Mouse (Mus musculus) CD4-positive helper T cell, adult 2 months (primary cell): ENCODE measurements around the gene Spop.

Experiments
- DNase-seq: peaks from one replicate; pipeline ENCODE4 v3.0.0-alpha.2; 2012; ENCODE audit warnings: low read depth, missing footprints, low spot score

Gene Spop

GRCm38 (mm10) chr11:95417341-95417740, 3.5 kb downstream of the Spop start:
- no peak for DNase-seq

GRCm38 (mm10) chr11:95420880-95421435, 7.1 kb downstream of the Spop start:
- DNase-seq = no peak

DNA sequence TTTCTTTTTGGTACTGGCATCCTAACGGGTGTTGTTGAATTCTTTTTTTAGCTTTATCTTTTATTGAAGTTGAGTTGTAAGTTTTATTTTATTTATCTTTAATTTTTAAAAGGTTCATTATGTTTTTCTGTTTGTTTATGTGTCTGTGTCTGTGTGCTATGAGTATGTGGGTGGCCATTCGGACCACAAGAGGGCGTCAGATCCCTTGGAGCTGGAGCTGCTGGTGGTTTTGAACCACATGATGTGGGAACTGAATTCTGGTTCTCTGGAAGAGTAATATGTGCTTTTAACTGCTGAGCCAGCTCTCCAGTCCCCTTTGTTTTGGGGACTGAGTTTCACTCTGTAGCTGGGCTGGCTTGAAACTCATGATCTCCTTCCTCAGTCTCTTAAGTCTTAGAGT, 9.6 kb downstream of the Spop start:
- no peak for DNase-seq

GRCm38 (mm10) chr11:95431344-95431743, 17.5 kb downstream of the Spop start:
- no peak for DNase-seq

DNA sequence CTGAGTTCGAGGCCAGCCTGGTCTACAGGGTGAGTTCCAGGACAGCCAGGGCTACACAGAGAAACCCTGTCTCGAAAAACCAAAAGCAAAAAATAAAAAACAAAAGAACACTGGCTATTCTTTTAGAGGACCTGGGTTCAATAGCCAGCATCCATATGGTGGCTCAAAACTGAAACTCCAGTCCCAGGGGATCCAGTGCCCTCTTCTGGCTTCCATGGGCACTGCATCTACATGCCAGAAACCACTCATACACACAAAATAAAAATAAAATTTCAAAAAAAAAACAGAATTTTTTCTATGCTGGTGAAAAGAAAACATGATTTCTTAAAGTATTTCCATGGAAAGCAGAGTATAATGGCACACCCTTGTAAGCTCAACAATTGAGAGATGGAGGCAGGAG, 18.3 kb downstream of the Spop start:
- DNase-seq = peak; percentile 34

GRCm38 (mm10) chr11:95445371-95445770, 31.5 kb downstream of the Spop start:
- DNase-seq = no peak

GRCm38 (mm10) chr11:95446580-95447305, 32.9 kb downstream of the Spop start:
- no peak for DNase-seq

GRCm38 (mm10) chr11:95448346-95448745, 34.5 kb downstream of the Spop start:
- no peak for DNase-seq

- DNase-seq = no peak
Measured at GRCm38 (mm10) chr11:95455331-95455730, 41.5 kb downstream of the Spop start.

DNA sequence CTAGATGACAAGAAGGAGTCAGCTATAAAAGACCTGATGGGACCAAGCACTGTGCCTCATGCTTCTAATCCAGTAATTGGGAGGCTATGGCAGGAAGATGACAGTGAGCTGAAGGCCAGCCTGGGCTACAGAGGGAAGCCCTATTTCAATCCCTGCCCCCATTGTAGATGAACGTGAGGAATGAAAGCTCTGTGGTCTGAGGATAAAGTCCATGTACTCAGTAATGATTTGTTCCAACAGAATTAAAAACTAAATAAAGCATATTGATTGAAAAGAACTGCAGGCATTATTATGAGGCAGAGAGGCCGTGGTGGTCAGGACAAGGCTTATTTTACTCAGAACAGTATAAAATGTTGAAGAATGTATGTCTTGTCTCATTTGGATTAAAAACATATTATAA, 47.0 kb downstream of the Spop start:
- no peak for DNase-seq

DNA sequence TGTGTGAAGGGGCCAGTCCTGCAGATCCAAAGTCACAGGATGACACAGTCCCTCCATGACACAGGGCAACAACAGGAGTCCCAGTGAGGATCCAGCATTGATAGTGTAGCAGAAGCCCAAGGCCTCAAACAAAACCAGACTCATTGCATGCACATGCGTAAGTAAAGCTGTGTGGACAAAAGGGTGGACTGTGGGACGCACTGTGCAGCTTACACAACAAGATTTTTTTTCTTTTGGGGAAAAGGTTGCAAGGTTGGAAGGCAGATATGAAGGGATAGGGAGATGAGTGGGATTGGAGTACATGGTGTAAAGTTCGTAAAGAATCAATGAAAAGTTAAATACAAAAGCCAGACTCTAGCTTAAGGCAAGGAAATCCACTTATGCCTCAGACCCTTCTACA, 48.3 kb downstream of the Spop start:
- no peak for DNase-seq

GRCm38 (mm10) chr11:95467731-95468130, 53.9 kb downstream of the Spop start:
- no peak for DNase-seq

DNA sequence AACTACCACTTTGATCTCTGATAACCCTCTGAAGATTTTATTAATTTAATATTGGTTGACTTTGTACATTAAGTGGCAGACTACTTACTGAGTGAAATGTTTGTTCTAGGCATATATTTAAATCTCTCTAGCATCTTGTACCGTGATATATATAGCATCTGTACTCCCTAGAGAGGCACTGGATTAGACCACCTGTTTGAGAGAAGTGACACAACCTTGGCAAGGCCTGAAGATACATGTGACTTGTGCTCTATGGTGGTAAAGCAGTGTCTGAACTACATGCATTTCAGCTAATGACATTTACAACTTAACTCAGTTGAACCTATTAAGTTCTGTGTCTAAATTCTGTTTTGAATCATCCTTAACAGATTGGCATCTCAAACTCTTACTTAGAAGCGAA, 59.1 kb downstream of the Spop start:
- no peak for DNase-seq

- DNase-seq = no peak
Measured at GRCm38 (mm10) chr11:95473456-95473855, 59.6 kb downstream of the Spop start.

DNA sequence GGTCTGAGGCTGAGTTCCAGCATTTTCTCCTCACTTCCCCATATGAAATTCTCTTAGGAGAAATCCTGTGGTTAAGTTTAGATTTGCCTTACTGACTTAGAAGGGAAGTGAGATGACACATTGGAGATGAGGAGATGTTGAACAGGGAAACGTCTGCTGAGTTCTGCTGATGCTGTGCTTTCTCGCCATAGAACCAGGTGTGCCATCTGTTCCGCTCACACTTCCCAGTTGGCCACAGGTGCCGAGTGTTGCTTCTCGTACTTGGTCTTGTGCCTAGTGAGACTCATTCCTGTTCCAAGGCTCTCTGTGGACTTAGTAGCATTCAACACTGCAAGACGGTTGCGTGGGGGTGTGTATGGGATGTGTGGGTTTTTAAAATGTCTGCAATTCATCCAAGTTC, 62.4 kb downstream of the Spop start:
- no peak for DNase-seq

- no peak for DNase-seq
Measured at GRCm38 (mm10) chr11:95479458-95479857, 65.6 kb downstream of the Spop start.

DNA sequence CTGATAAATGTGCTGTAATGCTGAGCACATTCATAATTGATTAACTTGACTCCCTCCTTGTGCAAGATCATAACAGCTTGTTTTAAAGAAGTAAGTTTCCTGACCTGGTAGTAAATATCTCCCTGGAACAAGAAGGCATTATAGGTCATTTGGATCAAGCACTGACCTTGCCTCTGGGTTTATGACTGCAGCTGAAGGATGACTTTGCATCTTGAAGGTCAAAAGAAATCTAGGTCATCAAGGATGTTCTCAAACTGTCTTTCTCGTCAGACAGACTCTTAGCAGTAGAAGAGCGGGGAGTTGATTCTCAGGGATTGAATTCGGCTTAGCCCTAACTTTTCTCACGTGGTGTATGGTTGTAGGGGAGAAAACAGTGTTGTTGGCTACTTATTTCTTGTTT, 66.8 kb downstream of the Spop start:
- DNase-seq = no peak

DNA sequence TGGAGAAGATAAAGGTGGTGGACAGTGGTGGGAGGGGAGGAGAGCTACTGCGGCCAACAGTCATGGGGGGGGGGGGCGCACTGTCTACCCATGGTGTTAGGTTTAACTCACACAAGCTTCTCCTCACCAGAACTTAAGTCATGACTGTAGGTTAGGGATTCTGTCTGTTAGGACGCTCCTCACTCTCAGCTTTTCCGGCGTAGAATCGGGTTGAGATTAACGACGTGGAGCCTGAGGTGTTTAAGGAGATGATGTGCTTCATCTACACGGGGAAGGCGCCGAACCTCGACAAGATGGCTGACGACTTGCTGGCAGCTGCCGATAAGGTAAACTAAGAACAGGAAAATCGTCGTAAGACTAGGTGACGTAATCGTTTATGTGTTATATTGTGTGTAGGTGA, 71.8 kb downstream of the Spop start:
- no peak for DNase-seq

DNA sequence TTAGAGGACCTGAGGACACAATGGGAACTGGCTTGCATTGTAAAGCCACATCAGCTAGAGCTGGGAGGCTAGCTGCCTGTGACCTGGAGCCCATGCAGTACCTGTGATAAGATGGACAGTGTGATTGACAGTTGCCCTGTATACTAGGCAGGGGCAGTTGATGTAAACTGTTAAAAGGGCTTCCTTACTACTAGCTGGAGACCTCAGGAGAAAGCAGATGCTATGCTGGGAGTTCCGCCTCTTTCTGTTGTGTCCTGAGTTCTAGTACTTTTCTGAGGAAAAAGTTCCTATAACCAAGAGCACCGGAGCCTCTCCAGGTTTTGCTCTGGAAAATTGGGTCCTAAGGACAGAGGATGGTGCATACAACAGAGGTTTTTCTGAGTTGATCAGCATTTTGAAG, 73.4 kb downstream of the Spop start:
- no peak for DNase-seq

DNA sequence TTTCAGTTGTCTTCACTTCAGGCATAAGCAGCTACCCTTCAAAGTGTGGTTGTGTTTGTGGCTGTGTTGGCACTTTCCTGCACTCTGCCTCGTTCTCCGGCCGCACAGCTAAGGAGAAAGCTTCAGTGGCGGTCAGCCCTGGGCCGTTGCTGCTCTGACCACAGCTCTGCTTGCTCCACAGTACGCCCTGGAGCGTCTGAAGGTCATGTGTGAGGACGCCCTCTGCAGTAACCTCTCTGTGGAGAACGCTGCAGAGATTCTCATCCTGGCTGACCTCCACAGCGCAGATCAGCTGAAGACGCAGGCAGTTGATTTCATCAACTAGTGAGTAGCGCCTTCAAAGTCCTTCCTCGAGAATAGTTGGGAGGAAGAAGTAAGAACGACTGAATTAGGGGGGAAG, 76.2 kb downstream of the Spop start:
- no peak for DNase-seq

DNA sequence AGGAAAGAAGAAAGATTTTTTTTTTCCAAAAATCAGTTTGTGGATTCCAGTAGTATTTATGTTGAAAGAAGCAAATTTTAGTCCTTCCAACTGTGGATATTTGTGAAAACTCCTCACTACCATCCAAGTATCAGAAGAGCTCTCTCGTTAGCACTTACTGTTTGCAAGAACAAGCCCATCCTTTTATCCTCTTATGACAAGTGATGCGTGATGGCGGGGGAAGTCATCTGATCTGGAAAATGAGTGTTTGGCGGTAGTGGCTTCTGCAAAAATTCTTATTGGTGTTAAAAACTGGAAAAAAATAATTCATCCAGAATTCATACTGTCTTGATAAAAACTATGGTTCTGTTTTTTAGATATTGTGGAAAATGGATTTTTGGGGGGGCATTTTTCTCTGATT, 78.4 kb downstream of the Spop start:
- DNase-seq = no peak

DNA sequence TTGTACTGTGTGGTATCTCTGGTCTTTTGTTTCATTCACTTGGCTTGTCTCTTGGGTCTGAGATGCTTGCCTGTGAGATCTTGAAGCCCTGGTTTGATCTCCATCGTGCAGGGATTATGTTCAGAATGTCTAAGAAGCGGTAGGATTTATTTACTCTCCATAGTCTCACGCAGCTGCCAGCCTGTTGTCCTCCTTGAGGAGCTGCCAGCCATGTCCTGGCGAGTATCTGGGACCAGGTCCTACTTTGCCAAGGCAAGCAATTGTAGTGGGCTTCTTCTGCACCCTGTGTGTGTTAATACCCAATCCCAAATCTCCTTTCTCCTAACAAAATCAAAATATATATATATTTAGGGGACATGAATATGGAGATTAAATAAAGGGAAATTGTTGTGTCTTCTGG, 79.1 kb downstream of the Spop start:
- DNase-seq = no peak

DNA sequence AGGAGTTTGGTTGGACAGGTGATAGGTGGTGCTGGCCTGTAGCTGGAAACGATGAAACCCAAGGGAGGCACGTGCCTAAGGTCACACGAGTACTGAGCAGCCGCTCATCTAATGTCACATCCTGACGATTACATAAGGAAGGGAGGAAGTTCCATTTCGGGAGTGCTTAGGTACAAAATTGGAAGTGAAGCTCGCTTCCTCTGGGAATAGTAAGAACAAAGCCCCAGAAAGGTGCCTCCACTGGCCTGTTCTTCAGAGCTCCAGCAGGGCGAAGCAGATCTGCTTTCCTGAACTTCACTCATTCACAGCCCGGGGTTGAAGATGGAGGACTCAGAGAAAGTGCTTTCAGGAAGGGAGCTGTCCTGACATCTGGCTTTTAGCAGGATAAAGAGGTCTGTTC, 80.1 kb downstream of the Spop start:
- no peak for DNase-seq

- DNase-seq = no peak
Measured at GRCm38 (mm10) chr11:95494374-95494773, 80.5 kb downstream of the Spop start.
